Mouse (Mus musculus): Measurements from ENCODE around the gene Gldn. TPM values are rescaled to one million over a fixed set of nuclear protein-coding genes. Genes with fewer than 3 reads are reported as not detected.

Gldn gene
- polyA plus RNA-seq (2015; fragmentation: Nextera tagmentation; extraction: Ambion mirVana) = 0.19 TPM in 2 replicates

DNA sequence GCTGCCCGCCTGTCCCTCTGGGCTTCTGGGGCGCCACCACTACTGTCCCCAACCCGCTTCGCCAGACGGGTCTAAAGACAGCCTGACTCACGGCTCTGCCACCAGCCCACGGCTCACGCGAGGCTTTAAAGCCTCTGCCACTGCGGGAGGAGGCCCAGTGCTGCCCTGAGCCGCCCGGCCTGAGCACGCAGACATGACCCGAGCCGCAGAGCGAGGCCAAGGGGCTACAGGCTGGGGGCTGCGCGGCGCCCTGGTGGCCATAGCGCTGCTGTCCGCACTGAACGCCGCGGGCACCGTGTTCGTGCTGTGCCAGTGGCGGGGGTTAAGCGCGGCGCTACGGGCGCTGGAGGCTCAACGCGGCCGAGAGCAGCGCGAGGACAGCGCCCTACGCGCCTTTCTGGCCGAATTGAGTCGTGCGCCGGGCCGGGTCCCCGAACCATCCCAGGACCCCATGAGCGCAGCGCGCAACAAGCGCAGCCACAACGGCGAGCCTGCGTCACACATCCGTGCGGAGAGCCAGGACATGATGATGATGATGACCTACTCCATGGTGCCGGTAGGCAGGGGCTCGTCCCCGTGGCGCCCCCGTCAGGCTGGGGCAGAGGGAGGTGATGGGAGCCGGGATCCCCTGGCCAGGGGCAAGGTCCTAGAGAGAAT, at the start of gene Gldn:
TSS of gene Gldn (plus strand) at position 156 of the 657 bp plus-strand sequence.
- no peak within 1 kb of the TSS for H3K27ac ChIP-seq
- peak within 1 kb of the TSS; percentile 47 for H3K4me3 ChIP-seq
- peak within 1 kb of the TSS; percentile 64 for H3K9ac ChIP-seq
- H3K27me3 ChIP-seq = peaks cover 17% of the 10 kb centered on the region
- 2% methylated on average over 61 of the region's 61 CpGs for WGBS
- H3K4me2 ChIP-seq = peak within 1 kb of the TSS; percentile 90
- H3K9me3 ChIP-seq (replicated peaks) = no peaks in the 10 kb centered on the region
- H3K4me1 ChIP-seq = peaks cover 12% of the 10 kb centered on the region
- no peaks in the 10 kb centered on the region for H3K36me3 ChIP-seq (ENCODE audit: poor library complexity, severe bottlenecking)
- ATAC-seq = peak; percentile 66

DNA sequence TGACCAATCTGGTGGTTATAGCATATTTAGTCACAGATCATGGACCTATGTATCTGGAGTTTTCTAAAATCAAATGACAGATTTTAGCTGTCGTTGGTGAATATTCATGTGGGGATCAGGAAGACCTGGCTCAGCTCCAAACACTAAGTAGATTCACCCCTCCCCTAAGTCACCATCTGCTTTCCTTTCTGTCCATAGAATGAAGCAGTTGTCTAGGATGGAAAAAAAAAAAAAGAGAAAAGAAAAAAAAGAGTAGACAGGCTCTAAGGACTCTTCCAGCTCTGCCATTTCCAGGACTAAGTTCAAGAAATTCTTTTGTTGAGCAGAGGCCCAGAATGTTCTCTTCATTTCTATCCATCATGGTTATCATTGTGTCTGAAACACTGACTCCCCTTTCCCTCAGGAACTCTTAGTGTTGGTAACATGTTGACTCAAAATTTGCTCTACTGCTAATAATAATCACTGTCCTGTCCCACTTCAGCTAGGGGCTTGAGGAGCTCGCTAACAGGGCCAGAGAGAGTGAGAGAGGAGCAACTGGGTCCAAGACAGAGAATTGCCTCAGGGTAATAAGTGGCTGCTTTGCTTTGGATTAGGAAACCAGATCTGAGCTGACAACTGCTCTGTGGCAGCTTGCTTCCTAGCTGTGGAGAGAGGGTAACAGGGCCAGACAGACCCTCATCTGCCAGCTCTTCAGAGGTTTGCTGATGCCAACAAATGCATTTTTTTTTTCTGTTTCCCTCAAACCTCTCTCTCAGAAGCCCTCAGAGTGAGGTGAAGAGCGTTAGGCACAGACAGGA, 41.2 kb upstream of the Gldn start:
- Histone ChIP-seq H3K4me1 (peaks cover 13% of the 10 kb centered on the region), H3K27ac (peak overlapping the region; percentile 86), H3K9me3 (replicated peaks) (no peaks in the 10 kb centered on the region), H3K4me2 (no peak overlapping the region; the same call in 1 of the 2 replicates), H3K9ac (no peak overlapping the region), H3K27me3 (no peaks in the 10 kb centered on the region), H3K4me3 (no peak overlapping the region), H3K36me3 (ENCODE audit: poor library complexity, severe bottlenecking) (no peaks in the 10 kb centered on the region)
- WGBS = 58% methylated on average over 3 of the region's 3 CpGs
- peak; percentile 76 for ATAC-seq

DNA sequence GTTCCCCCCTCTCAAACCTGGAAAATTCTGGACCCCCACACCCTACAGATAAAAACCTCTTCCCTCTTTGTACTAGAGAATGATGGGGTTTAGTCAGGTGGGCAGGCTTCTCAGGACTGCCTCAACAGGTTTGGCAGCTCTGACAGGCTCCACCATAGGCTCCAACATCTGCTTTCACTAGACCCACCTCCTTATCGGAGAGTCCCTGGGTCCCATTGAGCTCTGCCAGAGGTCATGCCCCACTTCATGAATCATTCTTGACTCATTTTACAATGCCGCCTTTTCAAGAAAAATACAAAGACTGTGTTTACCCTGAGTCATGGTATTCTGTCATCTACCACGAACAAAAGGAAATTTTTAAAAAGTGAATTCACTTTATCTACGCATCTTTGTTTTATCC, 21.5 kb upstream of the Gldn start:
- Histone ChIP-seq H3K9ac (no peak overlapping the region), H3K4me2 (no peak overlapping the region), H3K27me3 (no peaks in the 10 kb centered on the region), H3K4me3 (no peak overlapping the region), H3K9me3 (replicated peaks) (no peaks in the 10 kb centered on the region), H3K4me1 (no peaks in the 10 kb centered on the region), H3K36me3 (ENCODE audit: poor library complexity, severe bottlenecking) (no peaks in the 10 kb centered on the region), H3K27ac (no peak overlapping the region)
- WGBS = 87% methylated on average over 4 of the region's 4 CpGs
- ATAC-seq = no peak

DNA sequence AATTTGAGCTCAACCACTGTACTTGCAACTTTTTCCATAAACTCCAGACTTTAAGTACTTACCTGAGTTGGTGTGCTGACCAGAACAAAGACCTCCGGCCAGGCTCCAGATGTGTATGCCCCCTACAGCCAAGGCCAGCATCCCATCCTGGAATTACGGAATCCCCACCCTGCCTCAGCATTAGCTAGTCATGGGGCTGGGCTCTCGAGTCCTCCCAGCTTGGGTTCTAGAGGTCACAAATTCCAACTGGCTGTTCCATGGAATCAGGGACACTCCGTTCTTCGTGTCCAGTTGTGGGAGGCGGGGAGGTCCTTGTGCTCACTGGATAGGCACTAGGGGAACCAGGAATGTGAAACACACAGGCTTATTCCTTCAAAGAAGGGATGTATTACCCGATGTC, 18.3 kb upstream of the Gldn start, which contains the start of gene Cyp19a1:
TSS of gene Cyp19a1 (minus strand) at position 101 of the 400 bp plus-strand sequence.
- H3K9me3 ChIP-seq (replicated peaks) = no peaks in the 10 kb centered on the region
- H3K36me3 ChIP-seq (ENCODE audit: poor library complexity, severe bottlenecking) = no peaks in the 10 kb centered on the region
- H3K27ac ChIP-seq = no peak within 1 kb of the TSS
- 85% methylated on average over 7 of the region's 7 CpGs for WGBS
- no peak within 1 kb of the TSS for H3K9ac ChIP-seq
- no peak within 1 kb of the TSS for H3K4me3 ChIP-seq
- H3K4me1 ChIP-seq = no peaks in the 10 kb centered on the region
- no peak for ATAC-seq
- H3K27me3 ChIP-seq = no peaks in the 10 kb centered on the region
- H3K4me2 ChIP-seq = no peak within 1 kb of the TSS

DNA sequence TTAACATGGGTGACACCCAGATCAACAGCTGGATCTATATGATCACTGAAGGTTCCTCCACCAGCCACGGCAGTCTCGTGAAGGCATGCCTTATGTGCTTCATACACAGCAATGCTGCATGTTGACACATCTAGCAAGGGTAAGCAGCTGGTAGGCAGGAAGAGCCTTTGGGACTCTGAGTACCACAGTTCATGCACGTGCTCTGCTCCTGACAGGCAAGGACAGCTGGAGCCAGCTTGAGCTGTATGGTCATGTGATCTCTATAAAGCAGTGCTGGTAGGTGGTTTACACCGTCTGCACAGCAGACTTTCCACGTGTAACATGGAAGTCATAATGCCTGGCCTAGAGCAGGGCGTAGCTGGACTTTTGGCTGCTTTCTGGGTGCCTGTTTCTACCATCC, 16.3 kb upstream of the Gldn start:
- Histone ChIP-seq H3K4me2 (no peak overlapping the region), H3K9me3 (replicated peaks) (no peaks in the 10 kb centered on the region), H3K36me3 (ENCODE audit: poor library complexity, severe bottlenecking) (no peaks in the 10 kb centered on the region), H3K9ac (no peak overlapping the region), H3K4me1 (no peaks in the 10 kb centered on the region), H3K27me3 (no peaks in the 10 kb centered on the region), H3K4me3 (no peak overlapping the region), H3K27ac (no peak overlapping the region)
- 84% methylated on average over 6 of the region's 6 CpGs for WGBS
- ATAC-seq = no peak

DNA sequence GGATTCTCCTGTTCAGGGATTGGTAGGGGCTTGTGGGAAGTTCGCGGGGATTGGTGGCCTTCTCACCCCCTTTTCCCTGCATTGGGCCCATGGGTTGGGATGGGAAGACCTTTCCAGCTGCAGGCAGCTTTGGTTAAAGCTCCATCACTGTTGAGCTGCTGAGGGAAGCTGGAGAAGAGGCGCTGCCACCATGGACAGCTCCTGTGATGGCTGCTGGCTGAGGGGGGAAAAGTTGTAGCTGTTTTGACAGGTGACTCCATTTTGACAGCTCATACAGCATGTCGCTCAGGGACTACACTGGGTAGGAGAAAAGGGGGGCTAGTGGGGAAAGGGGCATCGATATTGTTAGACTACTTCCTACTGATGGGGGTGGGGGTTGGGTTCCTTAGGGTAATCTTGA, 15.4 kb upstream of the Gldn start:
- no peaks in the 10 kb centered on the region for H3K4me1 ChIP-seq
- no peak overlapping the region for H3K27ac ChIP-seq
- no peak overlapping the region for H3K4me3 ChIP-seq
- no peak overlapping the region for H3K9ac ChIP-seq
- no peaks in the 10 kb centered on the region for H3K27me3 ChIP-seq
- WGBS = 47% methylated on average over 5 of the region's 5 CpGs
- no peak overlapping the region for H3K4me2 ChIP-seq
- H3K9me3 ChIP-seq (replicated peaks) = no peaks in the 10 kb centered on the region
- no peaks in the 10 kb centered on the region for H3K36me3 ChIP-seq (ENCODE audit: poor library complexity, severe bottlenecking)
- ATAC-seq = no peak

DNA sequence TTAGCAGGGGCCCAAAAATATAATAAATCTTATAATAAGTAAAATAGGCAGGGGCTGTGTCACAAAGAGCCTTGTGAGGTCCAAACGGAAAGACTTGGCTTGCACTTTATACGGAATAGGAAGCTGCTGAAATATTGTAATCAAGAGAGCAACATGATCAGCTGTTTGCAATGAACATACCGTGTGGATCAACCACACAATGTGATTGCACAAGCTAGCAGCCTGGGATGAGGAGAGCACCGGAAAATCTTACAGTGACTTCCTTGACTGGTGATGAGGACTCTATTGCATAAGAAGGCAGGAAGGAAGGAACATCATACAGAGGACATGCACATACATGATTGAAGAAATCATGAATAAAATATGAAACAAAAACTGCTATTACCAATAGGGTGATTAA, 11.0 kb upstream of the Gldn start:
- no peak for ATAC-seq
- Histone ChIP-seq H3K4me3 (no peak overlapping the region), H3K36me3 (ENCODE audit: poor library complexity, severe bottlenecking) (no peaks in the 10 kb centered on the region), H3K27ac (no peak overlapping the region), H3K4me1 (no peaks in the 10 kb centered on the region), H3K27me3 (no peaks in the 10 kb centered on the region), H3K9me3 (replicated peaks) (no peaks in the 10 kb centered on the region), H3K4me2 (no peak overlapping the region), H3K9ac (no peak overlapping the region)
- 95% methylated on average over 4 of the region's 4 CpGs for WGBS

DNA sequence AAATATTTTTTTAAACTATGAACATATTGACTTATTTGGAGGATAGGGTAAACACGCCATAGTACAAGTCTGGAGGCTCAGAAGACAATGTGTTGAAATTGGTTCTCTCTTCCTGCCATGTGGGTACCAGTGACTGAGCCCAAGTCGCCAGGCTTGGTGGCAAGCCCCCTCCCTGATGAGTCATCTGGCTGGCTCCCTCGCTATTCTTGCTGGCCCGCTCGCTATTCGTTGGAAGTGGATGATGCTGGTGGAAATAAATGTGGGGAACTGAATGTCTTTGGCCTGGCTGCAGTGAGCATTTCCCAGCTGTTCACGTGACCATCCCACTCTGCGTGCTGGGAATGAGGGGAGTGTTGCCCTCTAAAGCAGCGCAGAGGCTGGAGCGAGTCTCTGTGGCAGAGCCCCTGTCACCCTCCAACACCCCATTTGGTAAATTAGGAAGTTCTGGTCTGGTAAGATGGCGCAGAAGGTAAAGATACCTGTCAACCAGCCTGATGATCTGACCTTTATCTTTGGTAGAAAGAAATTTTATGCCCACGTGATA, 7.2 kb upstream of the Gldn start:
- Histone ChIP-seq H3K27ac (no peak overlapping the region), H3K4me1 (no peaks in the 10 kb centered on the region), H3K36me3 (ENCODE audit: poor library complexity, severe bottlenecking) (no peaks in the 10 kb centered on the region), H3K9ac (no peak overlapping the region), H3K27me3 (no peaks in the 10 kb centered on the region), H3K9me3 (replicated peaks) (no peaks in the 10 kb centered on the region), H3K4me3 (no peak overlapping the region), H3K4me2 (no peak overlapping the region)
- ATAC-seq = no peak
- WGBS = 85% methylated on average over 12 of the region's 12 CpGs

DNA sequence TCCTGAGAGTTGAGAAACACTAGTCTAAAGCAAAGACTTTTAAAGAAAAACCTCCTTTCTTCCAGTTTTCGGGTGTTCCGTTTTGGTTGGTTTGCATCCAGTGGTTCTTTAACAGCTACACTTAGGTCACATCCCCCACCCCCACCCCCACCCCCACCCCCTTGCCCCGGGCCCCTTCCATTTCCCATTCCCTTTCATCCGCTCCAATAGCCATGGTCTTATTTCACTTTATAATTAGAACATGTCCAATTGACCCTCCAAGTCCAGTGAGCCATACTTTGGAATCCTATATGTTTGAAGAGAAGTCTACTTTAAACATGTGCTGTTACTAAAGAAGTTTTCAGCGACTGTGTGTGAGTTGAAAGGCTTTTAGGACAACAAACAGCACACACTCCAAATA, 1.5 kb downstream of the Gldn start:
- ATAC-seq = no peak
- WGBS = 46% methylated on average over 5 of the region's 5 CpGs

DNA sequence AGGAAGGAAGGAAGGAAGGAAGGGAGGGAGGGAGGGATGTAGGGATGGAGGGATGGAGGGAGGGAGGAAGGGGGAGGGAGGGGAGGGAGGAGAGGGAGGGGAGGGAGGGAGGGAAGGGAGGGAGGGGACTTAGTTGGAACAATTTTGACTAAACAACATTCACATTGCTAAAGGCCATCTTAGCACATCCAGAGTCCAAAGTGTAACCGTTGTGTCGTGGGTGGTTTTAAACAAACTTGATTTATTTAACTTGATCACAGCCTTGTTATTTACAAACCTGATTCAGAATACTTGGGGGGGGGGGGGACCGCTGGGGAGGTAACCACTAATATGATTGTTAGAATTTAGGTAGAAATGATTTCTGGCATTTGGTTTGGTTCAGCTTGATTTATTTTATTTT, 13.1 kb downstream of the Gldn start:
- H3K27ac ChIP-seq = no peak overlapping the region
- H3K4me1 ChIP-seq = no peaks in the 10 kb centered on the region
- no peaks in the 10 kb centered on the region for H3K27me3 ChIP-seq
- no peak overlapping the region for H3K9ac ChIP-seq
- no peaks in the 10 kb centered on the region for H3K9me3 ChIP-seq (replicated peaks)
- H3K4me3 ChIP-seq = no peak overlapping the region
- H3K36me3 ChIP-seq (ENCODE audit: poor library complexity, severe bottlenecking) = no peaks in the 10 kb centered on the region
- 95% methylated on average over 3 of the region's 3 CpGs for WGBS
- ATAC-seq = no peak
- H3K4me2 ChIP-seq = no peak overlapping the region

More for the DNA sequence above, 1.5 kb downstream of the Gldn start:
- Histone ChIP-seq H3K4me3 (no peak overlapping the region), H3K27ac (no peak overlapping the region), H3K9me3 (replicated peaks) (no peaks in the 10 kb centered on the region), H3K9ac (no peak overlapping the region), H3K27me3 (peaks cover 17% of the 10 kb centered on the region), H3K36me3 (ENCODE audit: poor library complexity, severe bottlenecking) (no peaks in the 10 kb centered on the region), H3K4me1 (peaks cover 12% of the 10 kb centered on the region), H3K4me2 (no peak overlapping the region)

DNA sequence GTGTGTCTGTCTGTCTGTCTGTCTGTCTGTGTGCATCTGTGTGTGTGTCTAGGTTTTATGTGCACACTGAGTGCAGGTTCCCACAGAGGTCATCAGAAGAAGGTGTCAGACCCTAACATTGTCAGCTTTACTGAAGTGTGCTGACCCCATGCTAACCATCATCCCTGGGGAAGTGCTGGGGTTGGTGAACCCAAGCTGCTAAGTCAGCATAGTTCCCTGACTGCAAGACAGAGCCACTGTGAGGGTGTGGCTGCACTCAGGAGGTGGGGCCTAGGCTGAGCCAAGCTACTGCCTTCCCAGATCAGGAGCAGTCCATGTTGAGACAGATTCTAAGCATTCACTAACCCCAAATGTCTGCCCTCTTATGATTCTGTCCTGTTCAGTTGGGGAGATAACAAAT, 13.5 kb downstream of the Gldn start:
- H3K27me3 ChIP-seq = no peaks in the 10 kb centered on the region
- no peaks in the 10 kb centered on the region for H3K9me3 ChIP-seq (replicated peaks)
- no peak overlapping the region for H3K4me3 ChIP-seq
- no peak overlapping the region for H3K27ac ChIP-seq
- H3K4me2 ChIP-seq = no peak overlapping the region
- no peaks in the 10 kb centered on the region for H3K36me3 ChIP-seq (ENCODE audit: poor library complexity, severe bottlenecking)
- ATAC-seq = no peak
- H3K9ac ChIP-seq = no peak overlapping the region
- no peaks in the 10 kb centered on the region for H3K4me1 ChIP-seq

DNA sequence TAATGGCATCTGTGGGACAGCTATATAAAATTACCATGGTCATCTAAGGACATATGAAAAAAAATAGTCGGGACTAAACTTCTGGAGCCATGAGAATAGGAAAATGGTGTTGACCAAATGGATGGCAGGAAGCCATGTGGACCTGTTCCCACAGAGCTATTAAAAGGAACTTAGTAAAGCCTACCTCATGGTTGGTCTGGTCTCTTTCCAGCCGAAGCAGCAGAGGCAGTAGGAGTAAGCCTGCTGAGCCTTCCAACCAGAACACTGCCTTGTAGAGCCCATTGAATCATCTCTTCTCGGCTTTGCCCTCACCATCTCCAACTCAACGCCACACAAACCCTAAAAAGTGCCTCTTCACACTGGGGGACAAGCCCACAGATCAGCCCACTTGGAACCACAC, 15.0 kb downstream of the Gldn start:
- WGBS = 87% methylated on average over 4 of the region's 4 CpGs
- ATAC-seq = no peak
- Histone ChIP-seq H3K4me1 (no peaks in the 10 kb centered on the region), H3K9me3 (replicated peaks) (no peaks in the 10 kb centered on the region), H3K27ac (no peak overlapping the region), H3K9ac (no peak overlapping the region), H3K4me3 (no peak overlapping the region), H3K36me3 (ENCODE audit: poor library complexity, severe bottlenecking) (no peaks in the 10 kb centered on the region), H3K4me2 (no peak overlapping the region), H3K27me3 (no peaks in the 10 kb centered on the region)

All from forebrain, embryonic 13.5 days (tissue).